In genomic region chr4:149302751-149303150, GRCm38 (mm10) we compare ENCODE assay signal across 15 mouse cellular contexts. TPM values are rescaled to one million over a fixed set of nuclear protein-coding genes. Genes with fewer than 3 reads are reported as not detected.
DNase-seq lines count a peak whose midpoint lies in the region; ATAC-seq lines count a peak whose summit lies in the region.
"Had no signal": no experiment of that assay in that cellular context is flagged by ENCODE, and none has a peak within 500 bp of the region (broad histone marks: within the 10 kb centered on the region; RNA-seq: fewer than 3 reads in every experiment).

No protein-coding gene starts in this region.

- H3K4me3 ChIP-seq in heart, embryonic 15.5 days: no peak overlapping the region
- H3K4me3 ChIP-seq in midbrain, embryonic 13.5 days (replicated peaks): no peak overlapping the region
- H3K4me3 ChIP-seq in midbrain, embryonic 15.5 days: no peak overlapping the region
- H3K4me3 ChIP-seq: erythroblast, embryonic 14.5 days; limb, embryonic 13.5 days had no signal

- H3K4me2 ChIP-seq in heart, embryonic 15.5 days: 0 out of 2 replicates have a peak overlapping the region, but pooled peaks have one; percentile 1
- peak overlapping the region; percentile 40; the same call in 1 of the 2 replicates for H3K4me2 ChIP-seq in midbrain, embryonic 13.5 days (replicated peaks)
- H3K4me2 ChIP-seq in midbrain, embryonic 15.5 days: no peak overlapping the region
- H3K4me2 ChIP-seq: limb, embryonic 13.5 days had no signal

- no peaks in the 10 kb centered on the region for H3K27me3 ChIP-seq in heart, embryonic 15.5 days
- no peaks in the 10 kb centered on the region for H3K27me3 ChIP-seq in midbrain, embryonic 13.5 days
- H3K27me3 ChIP-seq in midbrain, embryonic 15.5 days (replicated peaks): no peaks in the 10 kb centered on the region
- H3K27me3 ChIP-seq: limb, embryonic 13.5 days; Patski had no signal

- H3K27ac ChIP-seq in heart, embryonic 15.5 days: no peak overlapping the region
- no peak overlapping the region for H3K27ac ChIP-seq in midbrain, embryonic 13.5 days
- H3K27ac ChIP-seq in midbrain, embryonic 15.5 days: no peak overlapping the region
- H3K27ac ChIP-seq: limb, embryonic 13.5 days had no signal

- no peaks in the 10 kb centered on the region for H3K36me3 ChIP-seq in heart, embryonic 15.5 days
- H3K36me3 ChIP-seq in midbrain, embryonic 13.5 days: 0 out of 2 replicates have a peak, but pooled peaks cover 3% of the 10 kb centered on the region
- H3K36me3 ChIP-seq in midbrain, embryonic 15.5 days (replicated peaks): no peaks in the 10 kb centered on the region
- H3K36me3 ChIP-seq: limb, embryonic 13.5 days had no signal

- H3K9me3 ChIP-seq in heart, embryonic 15.5 days (replicated peaks): no peaks in the 10 kb centered on the region
- H3K9me3 ChIP-seq in midbrain, embryonic 13.5 days: no peaks in the 10 kb centered on the region
- no peaks in the 10 kb centered on the region for H3K9me3 ChIP-seq in midbrain, embryonic 15.5 days
- H3K9me3 ChIP-seq: limb, embryonic 13.5 days had no signal

- no peak overlapping the region for H3K9ac ChIP-seq in heart, embryonic 15.5 days
- H3K9ac ChIP-seq in midbrain, embryonic 13.5 days (replicated peaks): 0 out of 2 replicates have a peak overlapping the region, but pooled peaks have one; percentile 11
- H3K9ac ChIP-seq in midbrain, embryonic 15.5 days: no peak overlapping the region
- H3K9ac ChIP-seq: limb, embryonic 13.5 days had no signal

- ATAC-seq in heart, embryonic 15.5 days (replicated peaks; ENCODE audit: insufficient number of reproducible peaks, insufficient read depth, low FRiP score, low read depth): no peak
- no peak for ATAC-seq in midbrain, embryonic 13.5 days
- ATAC-seq in midbrain, embryonic 15.5 days (replicated peaks): no peak
- ATAC-seq in monocyte, adult 5-6 weeks (replicated peaks; ENCODE audit: insufficient number of reproducible peaks, low FRiP score, low TSS enrichment, poor library complexity, severe bottlenecking): no peak
- ATAC-seq: Patski had no signal

- intact Hi-C loops in heart, postnatal 25 days (cut with DNase I): loop anchor here (10.0 kb wide), 1 partner anchor 48 kb away; no protein-coding TSS in a partner anchor

- WGBS in heart, embryonic 15.5 days: 65% methylated on average over 5 of the region's 5 CpGs
- 86% methylated on average over 5 of the region's 5 CpGs for WGBS in midbrain, embryonic 13.5 days
- 87% methylated on average over 5 of the region's 5 CpGs for WGBS in midbrain, embryonic 15.5 days

- peak; percentile 3 for DNase-seq in embryo, embryonic 10 days (ENCODE audit: low spot score)
- DNase-seq in embryo, embryonic 9.5 days (ENCODE audit: extremely low spot score): no peak
- no peak for DNase-seq in heart, postnatal 25 days (ENCODE audit: low spot score)
- no peak for DNase-seq in urinary bladder, postnatal 14 days (ENCODE audit: low spot score)
- DNase-seq: cerebellum, adult 8-10 months; kidney, adult 2 months; kidney, postnatal 36 days; lung, adult 2 months had no signal

- H3K4me1 ChIP-seq in heart, embryonic 15.5 days (replicated peaks): peaks cover 41% of the 10 kb centered on the region
- H3K4me1 ChIP-seq in midbrain, embryonic 13.5 days (replicated peaks): peaks cover 63% of the 10 kb centered on the region
- peaks cover 52% of the 10 kb centered on the region for H3K4me1 ChIP-seq in midbrain, embryonic 15.5 days

RNA-seq across cellular contexts. Expression of gene Kif1b, which starts 4.7 kb away (rescaled TPM):
- polyA plus RNA-seq in heart, embryonic 15.5 days (2015; fragmentation: Nextera tagmentation; extraction: Ambion mirVana): 39.4 and 42.8 TPM in 2 replicates
- total RNA-seq in heart, postnatal 25 days (2021): 100 to 1,000 TPM; 149 to 151 TPM
- polyA plus RNA-seq in midbrain, embryonic 13.5 days (2015; fragmentation: Nextera tagmentation; extraction: Ambion mirVana): 160 and 164 TPM in 2 replicates
- 147 and 154 TPM in 2 replicates for polyA plus RNA-seq in midbrain, embryonic 15.5 days (2015; fragmentation: Nextera tagmentation; extraction: Ambion mirVana)
- total RNA-seq in monocyte, adult 5-6 weeks (2017): 23.9 to 67.6 TPM (median 31.8 TPM) in 3 replicates
- polyA plus RNA-seq: erythroblast, embryonic 14.5 days had no signal
